Mouse (Mus musculus) intestine, embryonic 16.5 days (tissue): ENCODE data around the gene Faf2. TPM values are rescaled to one million over a fixed set of nuclear protein-coding genes. Genes with fewer than 3 reads are reported as not detected.
A peak's percentile ranks its signal among the peaks of the same experiment; 100 is the strongest.

ENCODE experiments used
- ATAC-seq: fragments of 200-750 bp; cut with Nextera tagmentation; 2 replicates; pipeline ENCODE4 v1.8.0; 2017; ENCODE audit warnings: moderate TSS enrichment, moderate library complexity
- H3K27ac ChIP-seq: fragments of 300-500 bp; sonication (generic); 2 replicates; pipeline ENCODE4 v1.5.1; 2014; ENCODE audit warnings: mild to moderate bottlenecking, low read length
- H3K27me3 ChIP-seq: fragments of 300-500 bp; sonication (generic); replicated peaks from 2 replicates; pipeline ENCODE4 v1.6.1; 2014; ENCODE audit warnings: low read length, control low read depth, mixed read lengths; ENCODE audit not compliant: control insufficient read depth, insufficient read depth
- H3K36me3 ChIP-seq: fragments of 300-500 bp; sonication (generic); 2 replicates; pipeline ENCODE4 v1.6.1; 2014; ENCODE audit warnings: low read length, control low read depth; ENCODE audit not compliant: control insufficient read depth, insufficient read depth
- H3K4me1 ChIP-seq: fragments of 300-500 bp; sonication (generic); 2 replicates; pipeline ENCODE4 v1.6.1; 2014; ENCODE audit warnings: low read length, control low read depth, mixed read lengths; ENCODE audit not compliant: control insufficient read depth, insufficient read depth
- H3K4me2 ChIP-seq: fragments of 300-500 bp; sonication (generic); 2 replicates; pipeline ENCODE4 v1.6.1; 2014; ENCODE audit warnings: low read depth, low read length, control low read depth
- H3K4me3 ChIP-seq: fragments of 300-500 bp; sonication (generic); 2 replicates; pipeline ENCODE4 v1.5.1; 2014; ENCODE audit warnings: mild to moderate bottlenecking, low read length
- H3K9ac ChIP-seq: fragments of 300-500 bp; sonication (generic); 2 replicates; pipeline ENCODE4 v1.6.1; 2014; ENCODE audit warnings: low read depth, low read length
- H3K9me3 ChIP-seq: fragments of 300-500 bp; sonication (generic); 2 replicates; pipeline ENCODE4 v1.6.1; 2016; ENCODE audit warnings: low read length, control low read depth; ENCODE audit not compliant: control insufficient read depth
- WGBS: fragments of 180-500 bp; shearing (Covaris S2); extraction: QIAGEN DNeasy Blood & Tissue Kit; methylation state at CpG from one replicate; pipeline ENCODE4 v1.1.7; 2014; 5-methylcytosine and 5-hydroxymethylcytosine counted together
- polyA plus RNA-seq: library from polyadenylated mRNA; unstranded; fragments of >200 nt; fragmentation: Nextera tagmentation; extraction: Ambion mirVana; gene quantifications from 2 replicates; pipeline ENCODE4 v1.2.1, GENCODE M21; 2015

Faf2 gene
- polyA plus RNA-seq, 1 experiment from 2014 or later, result 70.2 TPM

GRCm38 (mm10) chr13:54683301-54683700 lies 61.7 kb downstream of the Faf2 start:
- Histone ChIP-seq H3K4me1 (peaks cover 26% of the 10 kb centered on the region), H3K27ac (peak overlapping the region; percentile 23; the same call in 1 of the 2 replicates), H3K36me3 (peaks cover 21% of the 10 kb centered on the region), H3K27me3 (no peaks in the 10 kb centered on the region), H3K9me3 (no peaks in the 10 kb centered on the region), H3K4me3 (no peak overlapping the region), H3K9ac (no peak overlapping the region), H3K4me2 (no peak overlapping the region)
- no peak for ATAC-seq
- 84% methylated on average over 3 of the region's 3 CpGs for WGBS

- Histone ChIP-seq H3K9me3 (no peaks in the 10 kb centered on the region), H3K4me1 (peaks cover 27% of the 10 kb centered on the region), H3K4me3 (no peak overlapping the region), H3K36me3 (peaks cover 21% of the 10 kb centered on the region), H3K4me2 (no peak overlapping the region), H3K27me3 (no peaks in the 10 kb centered on the region), H3K27ac (peak overlapping the region; percentile 27; the same call in 1 of the 2 replicates), H3K9ac (peak overlapping the region; percentile 20)
- ATAC-seq, result no peak
- WGBS, result 62% methylated on average over 3 of the region's 3 CpGs
These were observed 62.7 kb downstream of the Faf2 start for GRCm38 (mm10) chr13:54684140-54684896.

DNA sequence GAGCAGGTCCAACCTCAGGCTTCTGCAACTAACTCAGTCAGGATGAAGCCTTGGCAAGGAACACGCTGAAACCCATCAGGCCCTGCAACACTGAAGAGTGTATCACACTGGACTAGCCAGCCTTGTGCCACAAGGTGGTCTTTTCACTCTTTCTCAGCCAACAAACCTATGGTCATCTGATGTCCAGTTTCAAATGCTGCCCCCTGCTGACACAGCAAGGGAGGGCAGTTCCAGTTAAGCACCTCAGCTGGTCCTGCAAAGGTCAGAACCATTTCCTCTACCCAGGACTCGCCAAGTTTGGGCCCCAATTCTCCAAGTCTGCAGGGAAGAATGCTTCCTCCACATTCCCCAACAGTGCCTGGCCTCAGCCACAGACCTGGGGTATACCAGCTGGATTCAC lies 63.6 kb downstream of the Faf2 start:
- peaks cover 27% of the 10 kb centered on the region for H3K4me1 ChIP-seq
- H3K9me3 ChIP-seq, result no peaks in the 10 kb centered on the region
- peaks cover 21% of the 10 kb centered on the region for H3K36me3 ChIP-seq
- WGBS, result 25% methylated on average over 2 of the region's 2 CpGs
- H3K9ac ChIP-seq, result peak overlapping the region; percentile 20; the same call in 1 of the 2 replicates
- peak overlapping the region; percentile 78; the same call in 1 of the 2 replicates for H3K4me2 ChIP-seq
- H3K27ac ChIP-seq, result peak overlapping the region; percentile 27; the same call in 1 of the 2 replicates
- 0 out of 2 replicates have a peak overlapping the region, but pooled peaks have one; percentile 15 for H3K4me3 ChIP-seq
- ATAC-seq, result no peak
- H3K27me3 ChIP-seq, result no peaks in the 10 kb centered on the region

GRCm38 (mm10) chr13:54686139-54687053 lies 64.8 kb downstream of the Faf2 start:
- H3K27ac ChIP-seq, result peak overlapping the region; percentile 98
- H3K4me1 ChIP-seq, result peaks cover 36% of the 10 kb centered on the region
- no peaks in the 10 kb centered on the region for H3K27me3 ChIP-seq
- no peak for ATAC-seq
- H3K4me3 ChIP-seq, result peak overlapping the region; percentile 68
- H3K9ac ChIP-seq, result peak overlapping the region; percentile 93
- H3K4me2 ChIP-seq, result peak overlapping the region; percentile 78
- 7% methylated on average over 19 of the region's 19 CpGs for WGBS
- H3K36me3 ChIP-seq, result peaks cover 21% of the 10 kb centered on the region
- no peaks in the 10 kb centered on the region for H3K9me3 ChIP-seq

GRCm38 (mm10) chr13:54687096-54687495 lies 65.5 kb downstream of the Faf2 start:
- Histone ChIP-seq H3K27me3 (no peaks in the 10 kb centered on the region), H3K4me3 (peak overlapping the region; percentile 68), H3K9me3 (no peaks in the 10 kb centered on the region), H3K27ac (peak overlapping the region; percentile 98), H3K4me2 (peak overlapping the region; percentile 78), H3K4me1 (peaks cover 43% of the 10 kb centered on the region), H3K9ac (peak overlapping the region; percentile 93), H3K36me3 (peaks cover 14% of the 10 kb centered on the region)
- WGBS, result under 1% methylated on average over 35 of the region's 35 CpGs
- ATAC-seq, result peak; percentile 66

GRCm38 (mm10) chr13:54687575-54688424 lies 66.2 kb downstream of the Faf2 start:
- H3K4me1 ChIP-seq, result peaks cover 50% of the 10 kb centered on the region
- 0% methylated on average over 77 of the region's 82 CpGs for WGBS
- peak; percentile 89 for ATAC-seq
- no peaks in the 10 kb centered on the region for H3K9me3 ChIP-seq
- H3K9ac ChIP-seq, result peak overlapping the region; percentile 93
- no peaks in the 10 kb centered on the region for H3K27me3 ChIP-seq
- peak overlapping the region; percentile 68 for H3K4me3 ChIP-seq
- H3K4me2 ChIP-seq, result peak overlapping the region; percentile 78
- H3K36me3 ChIP-seq, result peaks cover 7% of the 10 kb centered on the region
- H3K27ac ChIP-seq, result peak overlapping the region; percentile 98

GRCm38 (mm10) chr13:54690151-54690740 lies 68.7 kb downstream of the Faf2 start:
- Histone ChIP-seq H3K9ac (no peak overlapping the region), H3K27me3 (no peaks in the 10 kb centered on the region), H3K36me3 (no peaks in the 10 kb centered on the region), H3K27ac (no peak overlapping the region), H3K4me2 (no peak overlapping the region), H3K4me3 (no peak overlapping the region), H3K4me1 (peaks cover 46% of the 10 kb centered on the region), H3K9me3 (no peaks in the 10 kb centered on the region)
- WGBS, result 85% methylated on average over 8 of the region's 8 CpGs
- ATAC-seq, result no peak

DNA sequence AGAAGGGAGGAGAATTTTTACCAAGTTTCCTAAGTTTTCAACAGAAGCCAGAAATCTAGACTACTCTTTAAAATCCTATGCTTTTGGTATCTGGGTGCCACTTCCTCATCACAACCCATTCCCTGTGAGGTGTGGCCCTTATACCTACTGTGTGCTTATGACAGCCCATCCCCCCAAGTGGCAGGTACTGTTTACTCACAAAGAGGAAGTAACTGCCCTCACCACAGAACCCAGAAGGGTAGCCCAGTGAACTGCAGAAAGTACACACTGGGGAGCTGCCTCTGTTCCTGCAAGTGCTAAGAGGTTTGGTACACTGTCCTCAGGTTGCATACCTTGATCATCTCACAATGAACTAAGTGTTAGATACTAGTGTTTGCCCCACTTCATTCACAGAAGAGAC lies 70.2 kb downstream of the Faf2 start:
- Histone ChIP-seq H3K27ac (no peak overlapping the region), H3K4me3 (peak overlapping the region; percentile 94; the same call in 1 of the 2 replicates), H3K4me2 (peak overlapping the region; percentile 97), H3K27me3 (no peaks in the 10 kb centered on the region), H3K9ac (peak overlapping the region; percentile 95), H3K36me3 (no peaks in the 10 kb centered on the region), H3K9me3 (no peaks in the 10 kb centered on the region), H3K4me1 (peaks cover 35% of the 10 kb centered on the region)
- ATAC-seq, result no peak
